8 mouse cellular contexts compared by ENCODE assay signal in the genomic region with DNA sequence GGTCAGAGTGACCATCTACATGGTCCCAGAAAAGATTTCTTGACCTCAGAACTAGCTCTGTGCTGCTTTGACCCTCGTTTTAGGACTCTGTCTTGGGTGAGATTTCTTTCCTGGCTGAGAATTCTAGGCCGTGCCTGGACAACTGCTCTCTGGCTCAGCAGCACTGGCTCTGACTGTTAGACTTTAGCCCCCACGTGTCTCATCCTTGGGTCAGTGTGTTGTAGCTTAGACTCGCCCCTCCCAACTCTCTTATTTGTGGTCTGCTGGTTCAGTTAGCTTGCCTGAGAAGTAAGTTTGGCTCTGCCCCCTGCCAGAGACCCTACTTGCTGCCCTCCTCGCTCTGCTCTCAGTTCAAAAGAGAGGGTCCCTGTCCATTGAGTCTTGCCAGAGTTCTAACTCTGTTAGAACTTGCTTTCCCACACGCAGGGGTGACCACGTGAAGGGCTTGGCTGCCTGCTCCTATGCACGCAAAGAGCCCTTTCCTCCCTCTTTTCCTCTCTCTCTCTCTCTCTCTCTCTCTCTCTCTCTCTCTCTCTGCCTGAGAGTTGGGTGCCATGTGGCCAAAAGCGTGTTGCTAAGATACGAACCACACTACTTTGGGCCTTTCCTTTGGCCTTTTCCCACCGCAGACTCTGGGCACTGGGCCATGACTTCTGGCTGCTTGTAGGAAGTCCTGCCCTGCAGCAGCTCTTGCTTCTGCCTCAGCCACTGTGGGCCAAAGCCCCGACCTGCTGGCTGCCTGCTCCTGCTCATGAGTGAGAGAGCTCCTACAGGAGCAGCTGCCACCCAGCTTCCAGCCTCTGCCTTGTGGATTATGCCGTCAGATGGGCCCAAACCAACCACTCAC.
A peak's percentile ranks its signal among the peaks of the same experiment; 100 is the strongest.
DNase-seq lines count a peak whose midpoint lies in the region; ATAC-seq and TF ChIP-seq lines count a peak whose summit lies in the region.

No protein-coding gene starts in this region.

- TF ChIP-seq POLR2A in liver, adult 2 months (IDR thresholded peaks at IDR 0.05; ENCODE audit: extremely low read depth, insufficient read depth, low read length) = no peak
- no peak for TF ChIP-seq POLR2A in cerebellum, adult 2 months (IDR thresholded peaks at IDR 0.05; ENCODE audit: borderline replicate concordance, insufficient read depth, low read length)

- H3K4me1 ChIP-seq in liver, adult 2 months (ENCODE audit: control insufficient read depth, insufficient read depth, low read length) = no peaks in the 10 kb centered on the region
- no peaks in the 10 kb centered on the region for H3K4me1 ChIP-seq in liver, embryonic 12.5 days
- no peaks in the 10 kb centered on the region for H3K4me1 ChIP-seq in cerebellum, adult 2 months (ENCODE audit: control insufficient read depth, insufficient read depth, low read length)
- H3K4me1 ChIP-seq in heart, embryonic 15.5 days (replicated peaks) = no peaks in the 10 kb centered on the region
- H3K4me1 ChIP-seq in midbrain, embryonic 16.5 days (ENCODE audit: control insufficient read depth, insufficient read depth, low read length) = no peaks in the 10 kb centered on the region

- H3K4me3 ChIP-seq in liver, adult 2 months (ENCODE audit: insufficient read depth, low read depth, low read length) = no peak overlapping the region
- no peak overlapping the region for H3K4me3 ChIP-seq in liver, embryonic 12.5 days
- no peak overlapping the region for H3K4me3 ChIP-seq in cerebellum, adult 2 months (replicated peaks; ENCODE audit: insufficient read depth, low read depth, low read length)
- H3K4me3 ChIP-seq in heart, embryonic 15.5 days = no peak overlapping the region
- H3K4me3 ChIP-seq in midbrain, embryonic 16.5 days (ENCODE audit: low read depth, low read length) = no peak overlapping the region

- 68% methylated on average over 13 of the region's 13 CpGs for WGBS in liver, adult 2 months
- 58% methylated on average over 13 of the region's 13 CpGs for WGBS in liver, embryonic 12.5 days (ENCODE audit: insufficient replicate concordance)
- WGBS in cerebellum, adult 2 months = 16% methylated on average over 13 of the region's 13 CpGs
- 56% methylated on average over 13 of the region's 13 CpGs for WGBS in heart, embryonic 15.5 days
- 59% methylated on average over 13 of the region's 13 CpGs for WGBS in midbrain, embryonic 16.5 days

- no peak for TF ChIP-seq CTCF in liver, adult 2 months (IDR thresholded peaks at IDR 0.05; ENCODE audit: low read depth, low read length)
- TF ChIP-seq CTCF in cerebellum, adult 2 months (IDR thresholded peaks at IDR 0.05; ENCODE audit: borderline replicate concordance, insufficient read depth, low read depth, low read length) = no peak

- no peaks in the 10 kb centered on the region for H3K36me3 ChIP-seq in liver, adult 2 months (ENCODE audit: control insufficient read depth, insufficient read depth, low read length)
- no peaks in the 10 kb centered on the region for H3K36me3 ChIP-seq in liver, embryonic 12.5 days
- no peaks in the 10 kb centered on the region for H3K36me3 ChIP-seq in heart, embryonic 15.5 days
- no peaks in the 10 kb centered on the region for H3K36me3 ChIP-seq in midbrain, embryonic 16.5 days (ENCODE audit: control insufficient read depth, insufficient read depth, low read length)

- DNase-seq in liver, adult 2 months (ENCODE audit: extremely low read depth, low read depth, low spot score) = peak; percentile 7
- peak; percentile 27 to 47 for DNase-seq in cerebellum, adult 2 months
- peak; percentile 21 to 36 for DNase-seq in layer of hippocampus, adult 8-10 months (ENCODE audit: low spot score in 2 of 2)
- no peak for DNase-seq in embryo, embryonic 10.5 days (ENCODE audit: low spot score)

- H3K9me3 ChIP-seq in liver, embryonic 12.5 days (replicated peaks) = no peaks in the 10 kb centered on the region
- H3K9me3 ChIP-seq in heart, embryonic 15.5 days (replicated peaks) = no peaks in the 10 kb centered on the region
- no peaks in the 10 kb centered on the region for H3K9me3 ChIP-seq in midbrain, embryonic 16.5 days (replicated peaks; ENCODE audit: control insufficient read depth, low read length, poor library complexity, severe bottlenecking)

- no peaks in the 10 kb centered on the region for H3K27me3 ChIP-seq in liver, adult 2 months (ENCODE audit: control insufficient read depth, insufficient read depth, low read length)
- no peaks in the 10 kb centered on the region for H3K27me3 ChIP-seq in liver, embryonic 12.5 days (replicated peaks)
- H3K27me3 ChIP-seq in cerebellum, adult 2 months (ENCODE audit: control insufficient read depth, insufficient read depth, low read length) = no peaks in the 10 kb centered on the region
- H3K27me3 ChIP-seq in heart, embryonic 15.5 days = no peaks in the 10 kb centered on the region
- H3K27me3 ChIP-seq in midbrain, embryonic 16.5 days (ENCODE audit: control insufficient read depth, insufficient read depth, low read depth, low read length) = no peaks in the 10 kb centered on the region

- H3K79me2 ChIP-seq in liver, adult 2 months (ENCODE audit: control insufficient read depth, insufficient read depth, low read length) = no peaks in the 10 kb centered on the region

- no peak for ATAC-seq in liver, embryonic 12.5 days
- ATAC-seq in heart, embryonic 15.5 days (replicated peaks; ENCODE audit: insufficient number of reproducible peaks, insufficient read depth, low FRiP score, low read depth) = peak; percentile 39
- peak; percentile 88 for ATAC-seq in midbrain, embryonic 16.5 days
- ATAC-seq in inflammation-experienced regulatory T-cells, adult 6 months = no peak

- no peak overlapping the region for H3K4me2 ChIP-seq in liver, embryonic 12.5 days
- no peak overlapping the region for H3K4me2 ChIP-seq in heart, embryonic 15.5 days
- H3K4me2 ChIP-seq in midbrain, embryonic 16.5 days (ENCODE audit: low read length) = no peak overlapping the region

- no peak overlapping the region for H3K27ac ChIP-seq in liver, adult 2 months (replicated peaks; ENCODE audit: insufficient read depth, low read depth, low read length)
- no peak overlapping the region for H3K27ac ChIP-seq in liver, embryonic 12.5 days
- H3K27ac ChIP-seq in cerebellum, adult 2 months (ENCODE audit: insufficient read depth, low read length) = no peak overlapping the region
- no peak overlapping the region for H3K27ac ChIP-seq in heart, embryonic 15.5 days
- no peak overlapping the region for H3K27ac ChIP-seq in midbrain, embryonic 16.5 days (ENCODE audit: low read length)

- no peak overlapping the region for H3K9ac ChIP-seq in liver, adult 2 months (ENCODE audit: low read depth, low read length)
- no peak overlapping the region for H3K9ac ChIP-seq in liver, embryonic 12.5 days
- H3K9ac ChIP-seq in heart, embryonic 15.5 days = no peak overlapping the region
- no peak overlapping the region for H3K9ac ChIP-seq in midbrain, embryonic 16.5 days (ENCODE audit: low read depth, low read length)

Comparison
In these comparisons a context has a peak if more than half of its experiments do, and no peak if none do; other contexts are left out.
1. ATAC-seq: peak in heart, embryonic 15.5 days (single experiment) and midbrain, embryonic 16.5 days (single experiment); none in liver, embryonic 12.5 days (single experiment) and inflammation-experienced regulatory T-cells, adult 6 months (single experiment).